Mouse (Mus musculus): ENCODE data around the gene Hsdl2. TPM values are rescaled to one million over a fixed set of nuclear protein-coding genes. Genes with fewer than 3 reads are reported as not detected.

Hsdl2 gene
- polyA plus RNA-seq, 2 experiments = 16.1 to 19.6 TPM

- 94% methylated on average over 6 of the region's 6 CpGs for WGBS
- no peak overlapping the region for H3K4me3 ChIP-seq (replicated peaks; ENCODE audit: low read length)
- no peak overlapping the region for H3K9ac ChIP-seq (ENCODE audit: low read depth, low read length, severe bottlenecking)
- ATAC-seq (ENCODE audit: low FRiP score, low read depth) (no peak), DNase-seq (ENCODE audit: low spot score) (no peak)
- no peak overlapping the region for H3K4me2 ChIP-seq (replicated peaks; ENCODE audit: low read depth, low read length, severe bottlenecking)
- H3K27ac ChIP-seq (replicated peaks; ENCODE audit: low read depth, low read length) = no peak overlapping the region
- TF ChIP-seq POLR2A (IDR thresholded peaks at IDR 0.05; ENCODE audit: borderline replicate concordance, extremely low read depth, insufficient read depth, insufficient read length) = no peak
- H3K4me1 ChIP-seq (ENCODE audit: control insufficient read depth, insufficient read depth, low read length) = no peaks in the 10 kb centered on the region; the same call in 1 of the 2 replicates
- H3K36me3 ChIP-seq (ENCODE audit: control insufficient read depth, insufficient read depth, low read length) = no peaks in the 10 kb centered on the region
- no peaks in the 10 kb centered on the region for H3K27me3 ChIP-seq (ENCODE audit: control insufficient read depth, insufficient read depth, low read length)
- no peaks in the 10 kb centered on the region for H3K9me3 ChIP-seq (ENCODE audit: control insufficient read depth, low read length)
Observed at GRCm38 (mm10) chr4:59663451-59663850, 82.1 kb downstream of the Hsdl2 start.

GRCm38 (mm10) chr4:59666550-59667317 lies 85.4 kb downstream of the Hsdl2 start:
- TF ChIP-seq POLR2A (IDR thresholded peaks at IDR 0.05; ENCODE audit: borderline replicate concordance, extremely low read depth, insufficient read depth, insufficient read length) = no peak
- WGBS = 85% methylated on average over 3 of the region's 3 CpGs
- Histone ChIP-seq H3K27ac (replicated peaks; ENCODE audit: low read depth, low read length) (no peak overlapping the region), H3K9ac (ENCODE audit: low read depth, low read length, severe bottlenecking) (no peak overlapping the region), H3K4me3 (replicated peaks; ENCODE audit: low read length) (no peak overlapping the region), H3K36me3 (ENCODE audit: control insufficient read depth, insufficient read depth, low read length) (no peaks in the 10 kb centered on the region), H3K9me3 (ENCODE audit: control insufficient read depth, low read length) (no peaks in the 10 kb centered on the region), H3K4me1 (ENCODE audit: control insufficient read depth, insufficient read depth, low read length) (no peaks in the 10 kb centered on the region; the same call in 1 of the 2 replicates), H3K4me2 (replicated peaks; ENCODE audit: low read depth, low read length, severe bottlenecking) (no peak overlapping the region), H3K27me3 (ENCODE audit: control insufficient read depth, insufficient read depth, low read length) (no peaks in the 10 kb centered on the region)
- DNase-seq (ENCODE audit: low spot score) (no peak), ATAC-seq (ENCODE audit: low FRiP score, low read depth) (no peak)

- no peaks in the 10 kb centered on the region for H3K27me3 ChIP-seq (ENCODE audit: control insufficient read depth, insufficient read depth, low read length)
- TF ChIP-seq POLR2A (IDR thresholded peaks at IDR 0.05; ENCODE audit: borderline replicate concordance, extremely low read depth, insufficient read depth, insufficient read length) = no peak
- H3K4me3 ChIP-seq (replicated peaks; ENCODE audit: low read length) = no peak overlapping the region
- no peak overlapping the region for H3K4me2 ChIP-seq (replicated peaks; ENCODE audit: low read depth, low read length, severe bottlenecking)
- H3K9ac ChIP-seq (ENCODE audit: low read depth, low read length, severe bottlenecking) = no peak overlapping the region
- DNase-seq (ENCODE audit: low spot score) (peak; percentile 14), ATAC-seq (ENCODE audit: low FRiP score, low read depth) (peak; percentile 81)
- no peak overlapping the region for H3K27ac ChIP-seq (replicated peaks; ENCODE audit: low read depth, low read length)
- no peaks in the 10 kb centered on the region; the same call in 1 of the 2 replicates for H3K4me1 ChIP-seq (ENCODE audit: control insufficient read depth, insufficient read depth, low read length)
- H3K36me3 ChIP-seq (ENCODE audit: control insufficient read depth, insufficient read depth, low read length) = no peaks in the 10 kb centered on the region
- H3K9me3 ChIP-seq (ENCODE audit: control insufficient read depth, low read length) = no peaks in the 10 kb centered on the region
- 42% methylated on average over 3 of the region's 3 CpGs for WGBS
Observed at GRCm38 (mm10) chr4:59668050-59668449, 86.7 kb downstream of the Hsdl2 start.

Other genes starting within 250 kb of the Hsdl2 start
- gene Susd1, start 142.9 kb upstream of the Hsdl2 start, polyA plus RNA-seq (2012; rRNA removed) = 5.6 and 6.5 TPM in 2 replicates
- gene Susd1, start 142.9 kb upstream of the Hsdl2 start, polyA plus RNA-seq (2014; fragmentation: Nextera tagmentation; extraction: Ambion mirVana) = 1.7 and 2.3 TPM in 2 replicates
- gene Ptbp3, start 32.2 kb upstream of the Hsdl2 start, polyA plus RNA-seq (2012; rRNA removed) = 27.1 and 30.7 TPM in 2 replicates
- 53.1 and 56.0 TPM in 2 replicates for gene Ptbp3, start 32.2 kb upstream of the Hsdl2 start, polyA plus RNA-seq (2014; fragmentation: Nextera tagmentation; extraction: Ambion mirVana)
- 7.6 and 8.2 TPM in 2 replicates for gene E130308A19Rik, start 44.6 kb downstream of the Hsdl2 start, polyA plus RNA-seq (2012; rRNA removed)
- 17.6 and 19.7 TPM in 2 replicates for gene E130308A19Rik, start 44.6 kb downstream of the Hsdl2 start, polyA plus RNA-seq (2014; fragmentation: Nextera tagmentation; extraction: Ambion mirVana)
- gene Inip, start 220.0 kb downstream of the Hsdl2 start, polyA plus RNA-seq (2012; rRNA removed) = 17.6 and 20.4 TPM in 2 replicates
- 40.0 and 49.0 TPM in 2 replicates for gene Inip, start 220.0 kb downstream of the Hsdl2 start, polyA plus RNA-seq (2014; fragmentation: Nextera tagmentation; extraction: Ambion mirVana)
- gene Snx30, start 224.3 kb downstream of the Hsdl2 start, polyA plus RNA-seq (2012; rRNA removed) = 6.6 and 7.2 TPM in 2 replicates
- 12.0 and 14.0 TPM in 2 replicates for gene Snx30, start 224.3 kb downstream of the Hsdl2 start, polyA plus RNA-seq (2014; fragmentation: Nextera tagmentation; extraction: Ambion mirVana)

Measured in limb, embryonic 14.5 days (tissue).